Mouse (Mus musculus) intestine, embryonic 15.5 days (tissue): ENCODE measurements around the gene Pou5f1. TPM values are rescaled to one million over a fixed set of nuclear protein-coding genes. Genes with fewer than 3 reads are reported as not detected.
A peak's percentile ranks its signal among the peaks of the same experiment; 100 is the strongest.

Experiments used
- ATAC-seq: fragments of 200-750 bp; cut with Nextera tagmentation; 2 replicates; pipeline ENCODE4 v1.8.0; 2017; ENCODE audit warnings: moderate TSS enrichment, moderate library complexity
- H3K27ac ChIP-seq: fragments of 300-500 bp; sonication (generic); 2 replicates; pipeline ENCODE4 v1.5.1; 2015; ENCODE audit warnings: mild to moderate bottlenecking, inconsistent platforms
- H3K27me3 ChIP-seq: fragments of 300-500 bp; sonication (generic); replicated peaks from 2 replicates; pipeline ENCODE4 v1.6.1; 2015; ENCODE audit warnings: inconsistent platforms
- H3K36me3 ChIP-seq: fragments of 300-500 bp; sonication (generic); 2 replicates; pipeline ENCODE4 v1.6.1; 2015; ENCODE audit warnings: inconsistent platforms
- H3K4me1 ChIP-seq: fragments of 300-500 bp; sonication (generic); replicated peaks from 2 replicates; pipeline ENCODE4 v1.6.1; 2015; ENCODE audit warnings: inconsistent platforms
- H3K4me2 ChIP-seq: fragments of 300-500 bp; sonication (generic); replicated peaks from 2 replicates; pipeline ENCODE4 v1.6.1; 2015; ENCODE audit warnings: mild to moderate bottlenecking, inconsistent platforms
- H3K4me3 ChIP-seq: fragments of 300-500 bp; sonication (generic); replicated peaks from 2 replicates; pipeline ENCODE4 v1.5.1; 2015; ENCODE audit warnings: inconsistent platforms
- H3K9ac ChIP-seq: fragments of 300-500 bp; sonication (generic); 2 replicates; pipeline ENCODE4 v1.6.1; 2015; ENCODE audit warnings: inconsistent platforms
- H3K9me3 ChIP-seq: fragments of 300-500 bp; sonication (generic); 2 replicates; pipeline ENCODE4 v1.6.1; 2016; ENCODE audit warnings: inconsistent platforms
- WGBS: fragments of 180-500 bp; shearing (Covaris S2); methylation state at CpG from one replicate; pipeline ENCODE4 v1.1.7; 2015; 5-methylcytosine and 5-hydroxymethylcytosine counted together
- polyA plus RNA-seq: library from polyadenylated mRNA; unstranded; fragments of >200 nt; fragmentation: Nextera tagmentation; extraction: Ambion mirVana; gene quantifications from 2 replicates; pipeline ENCODE4 v1.2.1, GENCODE M21; 2015

The Pou5f1 gene
- polyA plus RNA-seq, 1 experiment from 2014 or later, result not detected

GRCm38 (mm10) chr17:35556812-35557211 is 51.0 kb downstream of the Pou5f1 start:
- no peak overlapping the region for H3K27ac ChIP-seq
- H3K4me2 ChIP-seq, result no peak overlapping the region
- H3K36me3 ChIP-seq, result no peaks in the 10 kb centered on the region
- no peak overlapping the region for H3K4me3 ChIP-seq
- no peaks in the 10 kb centered on the region; the same call in 1 of the 2 replicates for H3K4me1 ChIP-seq
- no peaks in the 10 kb centered on the region for H3K27me3 ChIP-seq
- peak; percentile 89 for ATAC-seq
- no peak overlapping the region for H3K9ac ChIP-seq
- WGBS, result 20% methylated on average over 5 of the region's 5 CpGs
- no peaks in the 10 kb centered on the region for H3K9me3 ChIP-seq

DNA sequence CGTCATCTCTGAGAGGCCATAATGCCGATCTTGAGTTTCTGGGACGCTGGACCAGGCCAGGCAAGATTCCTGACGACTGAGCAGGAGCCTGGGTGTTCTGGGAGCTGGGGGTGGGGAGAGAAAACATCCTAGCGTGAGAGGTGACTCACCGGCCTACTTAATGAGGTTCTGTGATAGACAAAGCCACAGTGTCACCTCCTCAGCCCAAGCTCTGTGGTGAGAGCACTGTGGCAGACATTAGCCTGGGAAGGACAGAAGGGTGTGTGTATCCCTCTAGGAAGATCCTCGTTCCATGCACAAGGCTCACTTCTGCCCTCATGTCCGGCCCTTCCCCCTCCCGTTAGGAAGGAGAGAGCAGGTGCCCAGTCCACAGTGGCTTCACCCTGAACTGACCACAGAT is 51.5 kb downstream of the Pou5f1 start:
- no peak overlapping the region for H3K4me2 ChIP-seq
- no peak overlapping the region for H3K27ac ChIP-seq
- no peaks in the 10 kb centered on the region; the same call in 1 of the 2 replicates for H3K4me1 ChIP-seq
- no peak overlapping the region for H3K9ac ChIP-seq
- 58% methylated on average over 9 of the region's 9 CpGs for WGBS
- H3K4me3 ChIP-seq, result no peak overlapping the region
- H3K27me3 ChIP-seq, result no peaks in the 10 kb centered on the region
- H3K9me3 ChIP-seq, result no peaks in the 10 kb centered on the region
- no peaks in the 10 kb centered on the region for H3K36me3 ChIP-seq
- ATAC-seq, result peak; percentile 31

DNA sequence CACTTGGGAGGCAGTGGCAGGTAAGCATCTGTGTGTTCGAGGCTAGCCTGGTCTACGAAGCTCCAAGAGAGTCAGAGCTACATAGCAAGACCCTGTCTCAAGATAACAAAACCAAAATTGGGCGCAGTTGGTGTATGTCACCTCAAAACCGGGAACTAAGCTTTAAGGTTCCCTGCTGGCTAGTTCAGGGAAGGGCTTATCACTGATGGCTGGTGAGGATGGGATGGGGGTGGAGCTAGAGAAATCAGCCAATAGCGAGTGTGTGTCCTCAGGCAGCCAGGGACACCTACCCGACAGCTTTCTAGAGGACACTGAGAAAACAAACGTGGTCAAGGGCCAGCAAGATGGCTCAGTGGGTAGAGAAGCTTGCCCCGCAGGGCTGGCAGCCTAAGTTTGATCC is 52.4 kb downstream of the Pou5f1 start:
- H3K27ac ChIP-seq, result no peak overlapping the region
- 60% methylated on average over 8 of the region's 8 CpGs for WGBS

More for the DNA sequence above, 52.4 kb downstream of the Pou5f1 start:
- no peaks in the 10 kb centered on the region for H3K27me3 ChIP-seq
- no peaks in the 10 kb centered on the region; the same call in 1 of the 2 replicates for H3K4me1 ChIP-seq
- no peak for ATAC-seq
- no peak overlapping the region for H3K4me3 ChIP-seq
- no peak overlapping the region for H3K4me2 ChIP-seq
- H3K9ac ChIP-seq, result no peak overlapping the region
- H3K9me3 ChIP-seq, result no peaks in the 10 kb centered on the region
- no peaks in the 10 kb centered on the region for H3K36me3 ChIP-seq

Other genes with a start within 250 kb of the Pou5f1 start
- 148 and 190 TPM in 2 replicates for gene H2-D1, start 243.3 kb upstream of the Pou5f1 start, polyA plus RNA-seq
- gene H2-Q1, start 185.6 kb upstream of the Pou5f1 start, polyA plus RNA-seq, result 4.9 and 6.2 TPM in 2 replicates
- 84.5 and 93.5 TPM in 2 replicates for gene H2-Q2, start 163.8 kb upstream of the Pou5f1 start, polyA plus RNA-seq
- gene H2-Q4, start 126.4 kb upstream of the Pou5f1 start, polyA plus RNA-seq, result 5.5 and 6.4 TPM in 2 replicates
- gene H2-Q6, start 81.2 kb upstream of the Pou5f1 start, polyA plus RNA-seq, result 1.7 and 2.1 TPM in 2 replicates
- gene H2-Q7, start 66.9 kb upstream of the Pou5f1 start, polyA plus RNA-seq, result 6.5 and 6.7 TPM in 2 replicates
- gene H2-Q10, start 35.9 kb upstream of the Pou5f1 start, polyA plus RNA-seq, result 38.8 and 51.7 TPM in 2 replicates
- gene Tcf19, start 10.8 kb downstream of the Pou5f1 start, polyA plus RNA-seq, result 63.6 and 66.4 TPM in 2 replicates
- 15.4 and 15.8 TPM in 2 replicates for gene Cchcr1, start 11.1 kb downstream of the Pou5f1 start, polyA plus RNA-seq
- gene Psors1c2, start 27.2 kb downstream of the Pou5f1 start, polyA plus RNA-seq, result 0.40 and 0.80 TPM in 2 replicates
- gene Cdsn, start 46.1 kb downstream of the Pou5f1 start, polyA plus RNA-seq, result 0.05 TPM in 1 of 2 replicates, not detected in the other
- not detected in 2 replicates for gene 2300002M23Rik, start 61.4 kb downstream of the Pou5f1 start, polyA plus RNA-seq
- gene Sfta2, start 95.5 kb downstream of the Pou5f1 start, polyA plus RNA-seq, result 2.6 and 2.8 TPM in 2 replicates
- not detected in 2 replicates for gene Gm9573, start 120.6 kb downstream of the Pou5f1 start, polyA plus RNA-seq
- 0.39 and 0.44 TPM in 2 replicates for gene Mucl3, start 137.7 kb downstream of the Pou5f1 start, polyA plus RNA-seq
- 18.3 and 18.9 TPM in 2 replicates for gene Vars2, start 161.6 kb downstream of the Pou5f1 start, polyA plus RNA-seq
- 43.8 TPM in 2 replicates for gene Gtf2h4, start 167.7 kb downstream of the Pou5f1 start, polyA plus RNA-seq
- 54.0 and 54.2 TPM in 2 replicates for gene Ddr1, start 198.6 kb downstream of the Pou5f1 start, polyA plus RNA-seq